Mouse (Mus musculus): ENCODE data around the gene Tspan4. TPM values are rescaled to one million over a fixed set of nuclear protein-coding genes. Genes with fewer than 3 reads are reported as not detected.

Tspan4 gene
- polyA plus RNA-seq, 1 experiment from 2014 or later, result 49.1 TPM

GRCm38 (mm10) chr7:141457236-141457635 is 17.8 kb upstream of the Tspan4 start:
- whole genome bisulfite sequencing, result 94% methylated on average over 14 of the region's 14 CpGs
- Histone ChIP-seq H3K4me1 (ENCODE audit: control insufficient read depth, insufficient read depth, low read length) (peaks cover 18% of the 10 kb centered on the region), H3K27me3 (ENCODE audit: control insufficient read depth, insufficient read depth, low read depth, low read length) (peaks cover 24% of the 10 kb centered on the region), H3K4me3 (ENCODE audit: low read depth, low read length) (no peak overlapping the region), H3K36me3 (ENCODE audit: control insufficient read depth, insufficient read depth, low read length) (peaks cover 4% of the 10 kb centered on the region; the same call in 1 of the 2 replicates), H3K4me2 (ENCODE audit: low read length) (no peak overlapping the region), H3K9ac (ENCODE audit: low read depth, low read length) (no peak overlapping the region), H3K9me3 (replicated peaks; ENCODE audit: control insufficient read depth, low read length, poor library complexity, severe bottlenecking) (no peaks in the 10 kb centered on the region), H3K27ac (ENCODE audit: low read length) (no peak overlapping the region)
- no peak for ATAC-seq

- Histone ChIP-seq H3K9me3 (replicated peaks; ENCODE audit: control insufficient read depth, low read length, poor library complexity, severe bottlenecking) (no peaks in the 10 kb centered on the region), H3K27me3 (ENCODE audit: control insufficient read depth, insufficient read depth, low read depth, low read length) (peaks cover 32% of the 10 kb centered on the region), H3K9ac (ENCODE audit: low read depth, low read length) (no peak overlapping the region), H3K36me3 (ENCODE audit: control insufficient read depth, insufficient read depth, low read length) (peaks cover 4% of the 10 kb centered on the region; the same call in 1 of the 2 replicates), H3K4me2 (ENCODE audit: low read length) (no peak overlapping the region), H3K4me1 (ENCODE audit: control insufficient read depth, insufficient read depth, low read length) (peaks cover 18% of the 10 kb centered on the region), H3K4me3 (ENCODE audit: low read depth, low read length) (no peak overlapping the region), H3K27ac (ENCODE audit: low read length) (no peak overlapping the region)
- no peak for ATAC-seq
- 76% methylated on average over 15 of the region's 15 CpGs for WGBS
These were observed 16.9 kb upstream of the Tspan4 start for GRCm38 (mm10) chr7:141457986-141458660.

GRCm38 (mm10) chr7:141458661-141459060 is 16.4 kb upstream of the Tspan4 start:
- peaks cover 38% of the 10 kb centered on the region for H3K27me3 ChIP-seq (ENCODE audit: control insufficient read depth, insufficient read depth, low read depth, low read length)
- H3K4me3 ChIP-seq (ENCODE audit: low read depth, low read length), result no peak overlapping the region
- 92% methylated on average over 11 of the region's 11 CpGs for WGBS
- H3K4me2 ChIP-seq (ENCODE audit: low read length), result no peak overlapping the region
- H3K9ac ChIP-seq (ENCODE audit: low read depth, low read length), result no peak overlapping the region
- peaks cover 4% of the 10 kb centered on the region; the same call in 1 of the 2 replicates for H3K36me3 ChIP-seq (ENCODE audit: control insufficient read depth, insufficient read depth, low read length)
- no peaks in the 10 kb centered on the region for H3K9me3 ChIP-seq (replicated peaks; ENCODE audit: control insufficient read depth, low read length, poor library complexity, severe bottlenecking)
- H3K4me1 ChIP-seq (ENCODE audit: control insufficient read depth, insufficient read depth, low read length), result peaks cover 18% of the 10 kb centered on the region
- ATAC-seq, result no peak
- no peak overlapping the region for H3K27ac ChIP-seq (ENCODE audit: low read length)

GRCm38 (mm10) chr7:141459301-141459711 is 15.7 kb upstream of the Tspan4 start:
- Histone ChIP-seq H3K9me3 (replicated peaks; ENCODE audit: control insufficient read depth, low read length, poor library complexity, severe bottlenecking) (no peaks in the 10 kb centered on the region), H3K36me3 (ENCODE audit: control insufficient read depth, insufficient read depth, low read length) (peaks cover 4% of the 10 kb centered on the region; the same call in 1 of the 2 replicates), H3K27me3 (ENCODE audit: control insufficient read depth, insufficient read depth, low read depth, low read length) (peaks cover 44% of the 10 kb centered on the region), H3K4me1 (ENCODE audit: control insufficient read depth, insufficient read depth, low read length) (peaks cover 18% of the 10 kb centered on the region), H3K27ac (ENCODE audit: low read length) (no peak overlapping the region), H3K4me2 (ENCODE audit: low read length) (no peak overlapping the region), H3K9ac (ENCODE audit: low read depth, low read length) (no peak overlapping the region), H3K4me3 (ENCODE audit: low read depth, low read length) (no peak overlapping the region)
- ATAC-seq, result no peak
- WGBS, result 92% methylated on average over 17 of the region's 17 CpGs

- WGBS, result 76% methylated on average over 5 of the region's 5 CpGs
- Histone ChIP-seq H3K4me3 (ENCODE audit: low read depth, low read length) (no peak overlapping the region), H3K36me3 (ENCODE audit: control insufficient read depth, insufficient read depth, low read length) (peaks cover 4% of the 10 kb centered on the region; the same call in 1 of the 2 replicates), H3K27ac (ENCODE audit: low read length) (no peak overlapping the region), H3K27me3 (ENCODE audit: control insufficient read depth, insufficient read depth, low read depth, low read length) (peaks cover 51% of the 10 kb centered on the region), H3K9ac (ENCODE audit: low read depth, low read length) (no peak overlapping the region), H3K4me2 (ENCODE audit: low read length) (no peak overlapping the region), H3K4me1 (ENCODE audit: control insufficient read depth, insufficient read depth, low read length) (peaks cover 23% of the 10 kb centered on the region), H3K9me3 (replicated peaks; ENCODE audit: control insufficient read depth, low read length, poor library complexity, severe bottlenecking) (no peaks in the 10 kb centered on the region)
- ATAC-seq, result no peak
These were observed 15.0 kb upstream of the Tspan4 start for GRCm38 (mm10) chr7:141460001-141460390.

- no peak for ATAC-seq
- peak within 1 kb of the TSS; percentile 74 for H3K4me2 ChIP-seq (ENCODE audit: low read length)
- peaks cover 4% of the 10 kb centered on the region; the same call in 1 of the 2 replicates for H3K36me3 ChIP-seq (ENCODE audit: control insufficient read depth, insufficient read depth, low read length)
- H3K4me1 ChIP-seq (ENCODE audit: control insufficient read depth, insufficient read depth, low read length), result peaks cover 26% of the 10 kb centered on the region
- H3K27ac ChIP-seq (ENCODE audit: low read length), result no peak within 1 kb of the TSS
- peak within 1 kb of the TSS; percentile 60 for H3K9ac ChIP-seq (ENCODE audit: low read depth, low read length)
- peak within 1 kb of the TSS; percentile 42 for H3K4me3 ChIP-seq (ENCODE audit: low read depth, low read length)
- no peaks in the 10 kb centered on the region for H3K9me3 ChIP-seq (replicated peaks; ENCODE audit: control insufficient read depth, low read length, poor library complexity, severe bottlenecking)
- 74% methylated on average over 15 of the region's 15 CpGs for whole genome bisulfite sequencing
- peaks cover 57% of the 10 kb centered on the region for H3K27me3 ChIP-seq (ENCODE audit: control insufficient read depth, insufficient read depth, low read depth, low read length)
These were observed 14.5 kb upstream of the Tspan4 start, which contains the start of gene Cracr2b for GRCm38 (mm10) chr7:141460391-141461113. Gene Cracr2b (plus strand): TSS chr7:141461094.

GRCm38 (mm10) chr7:141461521-141462332 is 13.3 kb upstream of the Tspan4 start:
- Histone ChIP-seq H3K27me3 (ENCODE audit: control insufficient read depth, insufficient read depth, low read depth, low read length) (peaks cover 68% of the 10 kb centered on the region), H3K4me3 (ENCODE audit: low read depth, low read length) (peak overlapping the region; percentile 42), H3K9me3 (replicated peaks; ENCODE audit: control insufficient read depth, low read length, poor library complexity, severe bottlenecking) (no peaks in the 10 kb centered on the region), H3K4me2 (ENCODE audit: low read length) (peak overlapping the region; percentile 74), H3K27ac (ENCODE audit: low read length) (no peak overlapping the region), H3K36me3 (ENCODE audit: control insufficient read depth, insufficient read depth, low read length) (peaks cover 4% of the 10 kb centered on the region; the same call in 1 of the 2 replicates), H3K9ac (ENCODE audit: low read depth, low read length) (peak overlapping the region; percentile 60), H3K4me1 (ENCODE audit: control insufficient read depth, insufficient read depth, low read length) (peaks cover 17% of the 10 kb centered on the region)
- no peak for ATAC-seq
- WGBS, result 4% methylated on average over 41 of the region's 59 CpGs

GRCm38 (mm10) chr7:141462333-141462821 is 12.7 kb upstream of the Tspan4 start:
- peaks cover 70% of the 10 kb centered on the region for H3K27me3 ChIP-seq (ENCODE audit: control insufficient read depth, insufficient read depth, low read depth, low read length)
- no peak for ATAC-seq
- H3K36me3 ChIP-seq (ENCODE audit: control insufficient read depth, insufficient read depth, low read length), result peaks cover 4% of the 10 kb centered on the region; the same call in 1 of the 2 replicates
- H3K4me3 ChIP-seq (ENCODE audit: low read depth, low read length), result no peak overlapping the region
- no peaks in the 10 kb centered on the region for H3K9me3 ChIP-seq (replicated peaks; ENCODE audit: control insufficient read depth, low read length, poor library complexity, severe bottlenecking)
- peak overlapping the region; percentile 74 for H3K4me2 ChIP-seq (ENCODE audit: low read length)
- 18% methylated on average over 5 of the region's 5 CpGs for WGBS
- no peak overlapping the region for H3K9ac ChIP-seq (ENCODE audit: low read depth, low read length)
- H3K4me1 ChIP-seq (ENCODE audit: control insufficient read depth, insufficient read depth, low read length), result peaks cover 18% of the 10 kb centered on the region
- no peak overlapping the region for H3K27ac ChIP-seq (ENCODE audit: low read length)

All from midbrain, embryonic 16.5 days (tissue).